Mouse (Mus musculus): ENCODE measurements at regions not wholly inside any gene's neighbourhood (a gene's known extent, or its start where the extent isn't known, plus 50 kb on each side); places are given as distances from the start of the nearest gene placed in this dataset.

GRCm38 (mm10) chr12:110165462-110165861 is 113.4 kb upstream of the Dio3 start:
- 82% methylated on average over 13 of the region's 13 CpGs for WGBS
- Histone ChIP-seq H3K27ac (no peak overlapping the region), H3K9ac (ENCODE audit: low read depth, low read length) (no peak overlapping the region)

GRCm38 (mm10) chr12:110168407-110168806 is 110.5 kb upstream of the Dio3 start:
- Histone ChIP-seq H3K9ac (ENCODE audit: low read depth, low read length) (no peak overlapping the region), H3K27me3 (ENCODE audit: control insufficient read depth, insufficient read depth, low read length) (no peaks in the 10 kb centered on the region), H3K27ac (no peak overlapping the region), H3K36me3 (ENCODE audit: control insufficient read depth, insufficient read depth, low read length) (no peaks in the 10 kb centered on the region), H3K4me3 (no peak overlapping the region), H3K79me2 (replicated peaks; ENCODE audit: control insufficient read depth, insufficient read depth, low read length) (no peaks in the 10 kb centered on the region), H3K4me1 (ENCODE audit: control insufficient read depth, insufficient read depth, low read length) (no peaks in the 10 kb centered on the region)
- 75% methylated on average over 4 of the region's 4 CpGs for WGBS
- intact Hi-C loops (cut with DNase I): no loop called here
- no peak for TF ChIP-seq EP300 (IDR thresholded peaks at IDR 0.05; ENCODE audit: insufficient read depth, low read depth, low read length)
- no peak for TF ChIP-seq CTCF (IDR thresholded peaks at IDR 0.05)
- no peak for TF ChIP-seq POLR2A (IDR thresholded peaks at IDR 0.05; ENCODE audit: insufficient read depth, low read depth, low read length)
- DNase-seq: no peak

More at GRCm38 (mm10) chr12:110165462-110165861, 113.4 kb upstream of the Dio3 start:
- H3K27me3 ChIP-seq (ENCODE audit: control insufficient read depth, insufficient read depth, low read length): no peaks in the 10 kb centered on the region
- no peaks in the 10 kb centered on the region for H3K36me3 ChIP-seq (ENCODE audit: control insufficient read depth, insufficient read depth, low read length)
- H3K79me2 ChIP-seq (replicated peaks; ENCODE audit: control insufficient read depth, insufficient read depth, low read length): no peaks in the 10 kb centered on the region
- TF ChIP-seq POLR2A (IDR thresholded peaks at IDR 0.05; ENCODE audit: insufficient read depth, low read depth, low read length) (no peak), EP300 (IDR thresholded peaks at IDR 0.05; ENCODE audit: insufficient read depth, low read depth, low read length) (no peak), CTCF (IDR thresholded peaks at IDR 0.05) (no peak)
- DNase-seq: no peak
- H3K4me3 ChIP-seq: no peak overlapping the region
- intact Hi-C loops (cut with DNase I): no loop called here
- no peaks in the 10 kb centered on the region for H3K4me1 ChIP-seq (ENCODE audit: control insufficient read depth, insufficient read depth, low read length)

GRCm38 (mm10) chr12:110169261-110169660 is 109.6 kb upstream of the Dio3 start:
- Histone ChIP-seq H3K27ac (no peak overlapping the region), H3K9ac (ENCODE audit: low read depth, low read length) (no peak overlapping the region), H3K27me3 (ENCODE audit: control insufficient read depth, insufficient read depth, low read length) (no peaks in the 10 kb centered on the region), H3K79me2 (replicated peaks; ENCODE audit: control insufficient read depth, insufficient read depth, low read length) (no peaks in the 10 kb centered on the region), H3K4me3 (no peak overlapping the region), H3K36me3 (ENCODE audit: control insufficient read depth, insufficient read depth, low read length) (no peaks in the 10 kb centered on the region), H3K4me1 (ENCODE audit: control insufficient read depth, insufficient read depth, low read length) (no peaks in the 10 kb centered on the region)
- DNase-seq: no peak
- intact Hi-C loops (cut with DNase I): no loop called here
- TF ChIP-seq CTCF (IDR thresholded peaks at IDR 0.05): no peak
- no peak for TF ChIP-seq POLR2A (IDR thresholded peaks at IDR 0.05; ENCODE audit: insufficient read depth, low read depth, low read length)
- no peak for TF ChIP-seq EP300 (IDR thresholded peaks at IDR 0.05; ENCODE audit: insufficient read depth, low read depth, low read length)
- 64% methylated on average over 1 of the region's 1 CpGs for WGBS

- WGBS: 81% methylated on average over 8 of the region's 8 CpGs
- no peak for TF ChIP-seq POLR2A (IDR thresholded peaks at IDR 0.05; ENCODE audit: insufficient read depth, low read depth, low read length)
- no peak for TF ChIP-seq EP300 (IDR thresholded peaks at IDR 0.05; ENCODE audit: insufficient read depth, low read depth, low read length)
- no peak for TF ChIP-seq CTCF (IDR thresholded peaks at IDR 0.05)
Measured at GRCm38 (mm10) chr12:110170496-110170895, 108.4 kb upstream of the Dio3 start.

GRCm38 (mm10) chr12:110177826-110178225 is 101.0 kb upstream of the Dio3 start:
- 83% methylated on average over 2 of the region's 2 CpGs for WGBS
- H3K79me2 ChIP-seq (replicated peaks; ENCODE audit: control insufficient read depth, insufficient read depth, low read length): no peaks in the 10 kb centered on the region
- no peak for DNase-seq
- no peak overlapping the region for H3K4me3 ChIP-seq
- intact Hi-C loops (cut with DNase I): no loop called here
- H3K36me3 ChIP-seq (ENCODE audit: control insufficient read depth, insufficient read depth, low read length): no peaks in the 10 kb centered on the region
- H3K9ac ChIP-seq (ENCODE audit: low read depth, low read length): no peak overlapping the region
- H3K27ac ChIP-seq: no peak overlapping the region
- no peaks in the 10 kb centered on the region for H3K27me3 ChIP-seq (ENCODE audit: control insufficient read depth, insufficient read depth, low read length)
- H3K4me1 ChIP-seq (ENCODE audit: control insufficient read depth, insufficient read depth, low read length): no peaks in the 10 kb centered on the region
- TF ChIP-seq CTCF (IDR thresholded peaks at IDR 0.05) (no peak), EP300 (IDR thresholded peaks at IDR 0.05; ENCODE audit: insufficient read depth, low read depth, low read length) (no peak), POLR2A (IDR thresholded peaks at IDR 0.05; ENCODE audit: insufficient read depth, low read depth, low read length) (no peak)

More at GRCm38 (mm10) chr12:110170496-110170895, 108.4 kb upstream of the Dio3 start:
- no peaks in the 10 kb centered on the region for H3K36me3 ChIP-seq (ENCODE audit: control insufficient read depth, insufficient read depth, low read length)
- no peak overlapping the region for H3K9ac ChIP-seq (ENCODE audit: low read depth, low read length)
- H3K4me3 ChIP-seq: no peak overlapping the region
- DNase-seq: no peak
- H3K79me2 ChIP-seq (replicated peaks; ENCODE audit: control insufficient read depth, insufficient read depth, low read length): no peaks in the 10 kb centered on the region
- intact Hi-C loops (cut with DNase I): no loop called here
- no peaks in the 10 kb centered on the region for H3K27me3 ChIP-seq (ENCODE audit: control insufficient read depth, insufficient read depth, low read length)
- no peak overlapping the region for H3K27ac ChIP-seq
- H3K4me1 ChIP-seq (ENCODE audit: control insufficient read depth, insufficient read depth, low read length): no peaks in the 10 kb centered on the region

- DNase-seq: no peak
- Histone ChIP-seq H3K27ac (no peak overlapping the region), H3K9ac (ENCODE audit: low read depth, low read length) (no peak overlapping the region), H3K4me1 (ENCODE audit: control insufficient read depth, insufficient read depth, low read length) (no peaks in the 10 kb centered on the region), H3K27me3 (ENCODE audit: control insufficient read depth, insufficient read depth, low read length) (peaks cover 5% of the 10 kb centered on the region; the same call in 1 of the 2 replicates), H3K36me3 (ENCODE audit: control insufficient read depth, insufficient read depth, low read length) (no peaks in the 10 kb centered on the region), H3K4me3 (no peak overlapping the region), H3K79me2 (replicated peaks; ENCODE audit: control insufficient read depth, insufficient read depth, low read length) (no peaks in the 10 kb centered on the region)
- intact Hi-C loops (cut with DNase I): no loop called here
- no peak for TF ChIP-seq CTCF (IDR thresholded peaks at IDR 0.05)
- TF ChIP-seq EP300 (IDR thresholded peaks at IDR 0.05; ENCODE audit: insufficient read depth, low read depth, low read length): no peak
- no peak for TF ChIP-seq POLR2A (IDR thresholded peaks at IDR 0.05; ENCODE audit: insufficient read depth, low read depth, low read length)
- 61% methylated on average over 6 of the region's 6 CpGs for WGBS
Measured at GRCm38 (mm10) chr12:110183473-110183872, 95.4 kb upstream of the Dio3 start.
